Mouse (Mus musculus) kidney, adult 2 months (tissue): Measurements from ENCODE around the gene Lrrc4b.

Experiments used
- CTCF ChIP-seq: fragments of 200-500 bp; conservative IDR thresholded peaks from 2 replicates; pipeline ENCODE4 v1.5.1; 2011; ENCODE audit warnings: low read depth, mild to moderate bottlenecking, control low read depth, low read length, moderate library complexity, mixed read lengths; ENCODE audit not compliant: insufficient read depth, insufficient read length
- POLR2A ChIP-seq: fragments of 200-500 bp; IDR thresholded peaks from one replicate; pipeline ENCODE4 v1.6.1; 2011; ENCODE audit warnings: low read depth, low read length, control low read depth

DNA sequence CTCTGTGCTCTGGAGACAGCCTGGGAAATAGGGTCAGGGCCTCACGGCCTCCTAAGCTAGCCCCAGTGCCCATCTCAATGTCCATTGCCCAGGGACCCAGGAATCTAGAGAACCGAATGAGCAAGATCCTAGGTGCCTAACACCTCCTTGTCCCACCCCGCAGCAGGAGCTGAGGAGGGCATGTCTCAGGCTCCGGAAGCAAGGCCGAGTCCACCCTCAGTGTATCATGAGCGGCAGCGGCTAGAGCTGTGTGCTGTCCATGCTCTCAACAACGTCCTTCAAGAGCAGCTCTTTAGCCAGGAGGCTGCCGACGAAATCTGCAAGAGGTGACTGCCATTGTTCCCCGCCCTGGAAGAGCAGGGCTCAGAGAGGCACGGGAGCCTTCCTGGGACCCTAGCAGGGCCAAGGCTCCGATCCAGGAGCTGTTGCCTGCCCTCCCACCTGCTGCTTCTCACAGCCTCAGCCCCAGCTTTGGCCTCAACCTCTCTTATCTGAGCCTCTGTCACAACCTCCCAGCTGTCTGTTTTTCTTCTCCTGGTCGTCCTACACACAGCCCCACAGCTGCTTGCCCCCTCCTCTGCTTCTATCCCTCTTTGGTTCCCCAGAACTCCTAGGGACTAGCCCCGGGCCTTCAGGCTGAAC, 39.9 kb downstream of the Lrrc4b start:
- TF ChIP-seq CTCF (no peak), POLR2A (no peak)
